Mouse (Mus musculus): ENCODE results near the gene Atg7. TPM values are rescaled to one million over a fixed set of nuclear protein-coding genes. Genes with fewer than 3 reads are reported as not detected.

The Atg7 gene
- polyA plus RNA-seq, 1 experiment, result 14.7 TPM

- Histone ChIP-seq H3K79me3 (ENCODE audit: low read depth) (no peaks in the 10 kb centered on the region), H3K4me3 (ENCODE audit: insufficient read depth, poor library complexity, severe bottlenecking) (no peak overlapping the region), H3ac (ENCODE audit: control insufficient read depth, insufficient read length, low read depth) (no peak overlapping the region), H3K27me3 (ENCODE audit: control insufficient read depth, insufficient read depth, insufficient read length) (no peaks in the 10 kb centered on the region), H3K36me3 (ENCODE audit: control insufficient read depth, insufficient read depth) (no peaks in the 10 kb centered on the region), H3K79me2 (ENCODE audit: control insufficient read depth, insufficient read depth) (no peaks in the 10 kb centered on the region)
- TF ChIP-seq CTCF (IDR thresholded peaks at IDR 0.05; ENCODE audit: control insufficient read depth, insufficient read depth, insufficient read length), result no peak
These were observed 165.9 kb downstream of the Atg7 start for GRCm38 (mm10) chr6:114808654-114809430.

GRCm38 (mm10) chr6:114809431-114809811, 166.5 kb downstream of the Atg7 start:
- no peaks in the 10 kb centered on the region for H3K79me2 ChIP-seq (ENCODE audit: control insufficient read depth, insufficient read depth)
- H3ac ChIP-seq (ENCODE audit: control insufficient read depth, insufficient read length, low read depth), result no peak overlapping the region
- no peaks in the 10 kb centered on the region for H3K36me3 ChIP-seq (ENCODE audit: control insufficient read depth, insufficient read depth)
- TF ChIP-seq USF1 (IDR thresholded peaks at IDR 0.05; ENCODE audit: low read depth) (no peak), MYOD1 (IDR thresholded peaks at IDR 0.05; ENCODE audit: control insufficient read depth, insufficient read length, low read depth) (no peak), CEBPB (IDR thresholded peaks at IDR 0.05; ENCODE audit: low read depth) (no peak), CTCF (IDR thresholded peaks at IDR 0.05; ENCODE audit: control insufficient read depth, insufficient read depth, insufficient read length) (no peak)
- H3K27me3 ChIP-seq (ENCODE audit: control insufficient read depth, insufficient read depth, insufficient read length), result no peaks in the 10 kb centered on the region
- H3K79me3 ChIP-seq (ENCODE audit: low read depth), result no peaks in the 10 kb centered on the region
- no peak overlapping the region for H3K4me3 ChIP-seq (ENCODE audit: insufficient read depth, poor library complexity, severe bottlenecking)

- H3K36me3 ChIP-seq (ENCODE audit: control insufficient read depth, insufficient read depth), result no peaks in the 10 kb centered on the region
- no peak overlapping the region for H3K4me3 ChIP-seq (ENCODE audit: insufficient read depth, poor library complexity, severe bottlenecking)
- H3K79me2 ChIP-seq (ENCODE audit: control insufficient read depth, insufficient read depth), result no peaks in the 10 kb centered on the region
- no peaks in the 10 kb centered on the region for H3K79me3 ChIP-seq (ENCODE audit: low read depth)
- no peaks in the 10 kb centered on the region for H3K27me3 ChIP-seq (ENCODE audit: control insufficient read depth, insufficient read depth, insufficient read length)
- TF ChIP-seq CTCF (IDR thresholded peaks at IDR 0.05; ENCODE audit: control insufficient read depth, insufficient read depth, insufficient read length) (no peak), MAX (IDR thresholded peaks at IDR 0.05) (no peak), USF1 (IDR thresholded peaks at IDR 0.05; ENCODE audit: low read depth) (no peak), MYOG (IDR thresholded peaks at IDR 0.05; ENCODE audit: control insufficient read depth, extremely low read depth, insufficient read length) (no peak), CEBPB (IDR thresholded peaks at IDR 0.05; ENCODE audit: low read depth) (no peak), FOSL1 (IDR thresholded peaks at IDR 0.05; ENCODE audit: insufficient read depth, low read length, poor library complexity, severe bottlenecking) (no peak), MYOD1 (IDR thresholded peaks at IDR 0.05; ENCODE audit: control insufficient read depth, insufficient read length, low read depth) (no peak)
- no peak overlapping the region for H3ac ChIP-seq (ENCODE audit: control insufficient read depth, insufficient read length, low read depth)
These were observed 169.4 kb downstream of the Atg7 start for GRCm38 (mm10) chr6:114812322-114812721.

GRCm38 (mm10) chr6:114812779-114813178, 169.9 kb downstream of the Atg7 start:
- H3ac ChIP-seq (ENCODE audit: control insufficient read depth, insufficient read length, low read depth), result no peak overlapping the region
- no peak overlapping the region for H3K4me3 ChIP-seq (ENCODE audit: insufficient read depth, poor library complexity, severe bottlenecking)
- H3K79me2 ChIP-seq (ENCODE audit: control insufficient read depth, insufficient read depth), result no peaks in the 10 kb centered on the region
- no peaks in the 10 kb centered on the region for H3K36me3 ChIP-seq (ENCODE audit: control insufficient read depth, insufficient read depth)
- H3K79me3 ChIP-seq (ENCODE audit: low read depth), result no peaks in the 10 kb centered on the region
- TF ChIP-seq CTCF (IDR thresholded peaks at IDR 0.05; ENCODE audit: control insufficient read depth, insufficient read depth, insufficient read length) (no peak), MAX (IDR thresholded peaks at IDR 0.05) (no peak), MYOG (IDR thresholded peaks at IDR 0.05; ENCODE audit: control insufficient read depth, extremely low read depth, insufficient read length) (no peak), FOSL1 (IDR thresholded peaks at IDR 0.05; ENCODE audit: insufficient read depth, low read length, poor library complexity, severe bottlenecking) (no peak), CEBPB (IDR thresholded peaks at IDR 0.05; ENCODE audit: low read depth) (no peak), USF1 (IDR thresholded peaks at IDR 0.05; ENCODE audit: low read depth) (no peak), MYOD1 (IDR thresholded peaks at IDR 0.05; ENCODE audit: control insufficient read depth, insufficient read length, low read depth) (no peak)
- H3K27me3 ChIP-seq (ENCODE audit: control insufficient read depth, insufficient read depth, insufficient read length), result no peaks in the 10 kb centered on the region

- no peaks in the 10 kb centered on the region for H3K27me3 ChIP-seq (ENCODE audit: control insufficient read depth, insufficient read depth, insufficient read length)
- no peaks in the 10 kb centered on the region for H3K79me3 ChIP-seq (ENCODE audit: low read depth)
- no peaks in the 10 kb centered on the region for H3K79me2 ChIP-seq (ENCODE audit: control insufficient read depth, insufficient read depth)
- TF ChIP-seq MAX (IDR thresholded peaks at IDR 0.05), result no peak
- no peak for TF ChIP-seq FOSL1 (IDR thresholded peaks at IDR 0.05; ENCODE audit: insufficient read depth, low read length, poor library complexity, severe bottlenecking)
- TF ChIP-seq CEBPB (IDR thresholded peaks at IDR 0.05; ENCODE audit: low read depth), result no peak
- TF ChIP-seq MYOG (IDR thresholded peaks at IDR 0.05; ENCODE audit: control insufficient read depth, extremely low read depth, insufficient read length), result no peak
- no peak for TF ChIP-seq USF1 (IDR thresholded peaks at IDR 0.05; ENCODE audit: low read depth)
- TF ChIP-seq MYOD1 (IDR thresholded peaks at IDR 0.05; ENCODE audit: control insufficient read depth, insufficient read length, low read depth), result no peak
- TF ChIP-seq CTCF (IDR thresholded peaks at IDR 0.05; ENCODE audit: control insufficient read depth, insufficient read depth, insufficient read length), result no peak
- H3K4me3 ChIP-seq (ENCODE audit: insufficient read depth, poor library complexity, severe bottlenecking), result no peak overlapping the region
- H3K36me3 ChIP-seq (ENCODE audit: control insufficient read depth, insufficient read depth), result no peaks in the 10 kb centered on the region
- H3ac ChIP-seq (ENCODE audit: control insufficient read depth, insufficient read length, low read depth), result no peak overlapping the region
These were observed 171.4 kb downstream of the Atg7 start for GRCm38 (mm10) chr6:114814199-114814881.

Measured in C2C12 (cell line).